Mouse (Mus musculus) 416B (cell line): ENCODE data around the gene Olfr549.

ENCODE experiments used
- DNase-seq: peaks from one replicate; pipeline ENCODE4 v3.0.0; 2011; ENCODE audit warnings: low read depth

Olfr549 gene

GRCm38 (mm10) chr7:102597378-102598031, 47.8 kb downstream of the Olfr549 start, which contains the start of gene Olfr552:
Olfr552 (plus strand) TSS chr7:102597770.
- DNase-seq: peak; percentile 24
